Mouse (Mus musculus) CH12.LX (cell line): ENCODE results near the gene Racgap1. TPM values are rescaled to one million over a fixed set of nuclear protein-coding genes. Genes with fewer than 3 reads are reported as not detected.

Experiments
- DNase-seq: peaks from one replicate; pipeline ENCODE4 v3.0.0-alpha.2; 2013; ENCODE audit errors: extremely low read depth
- H3K27ac ChIP-seq: 2 replicates; pipeline ENCODE4 v1.5.1; 2012; ENCODE audit warnings: low read depth, mild to moderate bottlenecking, control low read depth, moderate library complexity; ENCODE audit not compliant: insufficient read depth
- H3K27me3 ChIP-seq: replicated peaks from 2 replicates; pipeline ENCODE3; 2012; ENCODE audit warnings: inconsistent platforms
- H3K36me3 ChIP-seq, 2 experiments: replicated peaks in 1 of 2; 2 replicates each; pipeline versions ENCODE3 to v1.6.1; 2012; ENCODE audit warnings: inconsistent platforms in 1 of 2, low read length in 1 of 2, mild to moderate bottlenecking in 1 of 2, mixed read lengths in 1 of 2, moderate library complexity in 1 of 2; ENCODE audit not compliant: control insufficient read depth in 1 of 2, insufficient read depth in 1 of 2
- H3K4me1 ChIP-seq, 2 experiments: 2 replicates each; pipeline ENCODE4 v1.6.1; 2012; ENCODE audit warnings: inconsistent platforms in 1 of 2, moderate library complexity in 1 of 2; ENCODE audit not compliant: insufficient read depth in 2 of 2, control insufficient read depth in 1 of 2
- H3K4me2 ChIP-seq: 2 replicates; pipeline ENCODE4 v1.6.1; 2012; ENCODE audit warnings: low read depth, mild to moderate bottlenecking, control low read depth; ENCODE audit not compliant: poor library complexity, insufficient read depth, severe bottlenecking
- H3K4me3 ChIP-seq, 3 experiments: fragments of 150-350 bp in 1 of 3; sonication (generic) in 1 of 3; replicated peaks in 1 of 3; 2 replicates each; pipeline versions ENCODE3 to v1.5.1; 2011 to 2012; ENCODE audit warnings: low read depth in 2 of 3, low read length in 2 of 3, mild to moderate bottlenecking in 2 of 3, moderate library complexity in 2 of 3, control low read depth in 1 of 3, improper control_type of control experiment in 1 of 3, inconsistent platforms in 1 of 3, mixed read lengths in 1 of 3; ENCODE audit not compliant: poor library complexity in 1 of 3
- H3K79me2 ChIP-seq: replicated peaks from 2 replicates; pipeline ENCODE4 v1.6.1; 2012; ENCODE audit warnings: mild to moderate bottlenecking, moderate library complexity; ENCODE audit not compliant: control insufficient read depth, poor library complexity, insufficient read depth, severe bottlenecking; ENCODE audit errors: extremely low read depth
- H3K9ac ChIP-seq: 2 replicates; pipeline ENCODE4 v1.6.1; 2012; ENCODE audit warnings: low read depth, mild to moderate bottlenecking, control low read depth, moderate library complexity; ENCODE audit not compliant: insufficient read depth
- H3K9me3 ChIP-seq: replicated peaks from 2 replicates; pipeline ENCODE3; 2012; ENCODE audit warnings: low read length, inconsistent platforms, mixed read lengths
- BHLHE40 ChIP-seq: IDR thresholded peaks from 2 replicates; pipeline ENCODE4 v1.6.1; 2011; ENCODE audit warnings: mild to moderate bottlenecking, low read depth, low read length, improper control_type of control experiment
- CHD1 ChIP-seq: IDR thresholded peaks from 2 replicates; pipeline ENCODE4 v1.6.1; 2012; ENCODE audit warnings: low read depth, low read length, improper control_type of control experiment, inconsistent platforms
- CHD2 ChIP-seq: IDR thresholded peaks from 2 replicates; pipeline ENCODE4 v1.6.1; 2011; ENCODE audit warnings: low read length, improper control_type of control experiment
- CTCF ChIP-seq, 2 experiments: IDR thresholded peaks in 1 of 2; conservative IDR thresholded peaks in 1 of 2; 2 replicates each; pipeline ENCODE4 v1.5.1; 2011 to 2012; ENCODE audit warnings: low read depth in 2 of 2, low read length in 2 of 2, improper control_type of control experiment in 1 of 2, inconsistent platforms in 1 of 2, mild to moderate bottlenecking in 1 of 2, moderate library complexity in 1 of 2
- ELF1 ChIP-seq: IDR thresholded peaks from 2 replicates; pipeline ENCODE4 v1.6.1; 2014; ENCODE audit warnings: low read depth, mild to moderate bottlenecking, inconsistent platforms, low read length, improper control_type of control experiment
- EP300 ChIP-seq: IDR thresholded peaks from 2 replicates; pipeline ENCODE4 v1.6.1; 2011; ENCODE audit warnings: low read length, improper control_type of control experiment
- ETS1 ChIP-seq: conservative IDR thresholded peaks from 2 replicates; pipeline ENCODE4 v1.6.1; 2012; ENCODE audit warnings: low read depth, mild to moderate bottlenecking, inconsistent platforms, low read length, improper control_type of control experiment, moderate library complexity
- GABPA ChIP-seq: IDR thresholded peaks from 2 replicates; pipeline ENCODE4 v1.6.1; 2012; ENCODE audit warnings: low read depth, low read length, improper control_type of control experiment, inconsistent platforms; ENCODE audit not compliant: insufficient replicate concordance
- IRF4 ChIP-seq: IDR thresholded peaks from 2 replicates; pipeline ENCODE4 v1.6.1; 2014; ENCODE audit warnings: low read depth, mild to moderate bottlenecking, inconsistent platforms, low read length, improper control_type of control experiment
- MAX ChIP-seq: IDR thresholded peaks from 2 replicates; pipeline ENCODE4 v1.6.1; 2011; ENCODE audit warnings: low read length, improper control_type of control experiment
- MXI1 ChIP-seq: IDR thresholded peaks from 2 replicates; pipeline ENCODE4 v1.6.1; 2011; ENCODE audit warnings: mild to moderate bottlenecking, low read depth, low read length, improper control_type of control experiment
- MYC ChIP-seq: IDR thresholded peaks from 2 replicates; pipeline ENCODE4 v1.6.1; 2011; ENCODE audit warnings: low read depth, mild to moderate bottlenecking, improper control_type of control experiment, low read length
- NELFE ChIP-seq: IDR thresholded peaks from 2 replicates; pipeline ENCODE4 v1.6.1; 2011; ENCODE audit warnings: low read depth, low read length, improper control_type of control experiment
- NRF1 ChIP-seq: IDR thresholded peaks from 2 replicates; pipeline ENCODE4 v1.6.1; 2014; ENCODE audit warnings: low read depth, mild to moderate bottlenecking, inconsistent platforms, low read length, improper control_type of control experiment, moderate library complexity
- SIN3A ChIP-seq: IDR thresholded peaks from 2 replicates; pipeline ENCODE4 v1.6.1; 2012; ENCODE audit warnings: low read length, improper control_type of control experiment, inconsistent platforms
- SMC3 ChIP-seq: IDR thresholded peaks from 2 replicates; pipeline ENCODE4 v1.6.1; 2011; ENCODE audit warnings: low read depth, low read length, improper control_type of control experiment
- TCF12 ChIP-seq: IDR thresholded peaks from 2 replicates; pipeline ENCODE4 v1.6.1; 2014; ENCODE audit warnings: low read depth, mild to moderate bottlenecking, inconsistent platforms, low read length, improper control_type of control experiment
- UBTF ChIP-seq: IDR thresholded peaks from 2 replicates; pipeline ENCODE4 v1.6.1; 2012; ENCODE audit warnings: low read depth, mild to moderate bottlenecking, inconsistent platforms, low read length, improper control_type of control experiment, moderate library complexity
- USF1 ChIP-seq: IDR thresholded peaks from 2 replicates; pipeline ENCODE4 v1.6.1; 2014; ENCODE audit warnings: low read depth, mild to moderate bottlenecking, inconsistent platforms, low read length, improper control_type of control experiment
- USF2 ChIP-seq: conservative IDR thresholded peaks from 2 replicates; pipeline ENCODE4 v1.6.1; 2011; ENCODE audit warnings: low read depth, low read length, improper control_type of control experiment
- ZC3H11A ChIP-seq: IDR thresholded peaks from 2 replicates; pipeline ENCODE4 v1.6.1; 2012; ENCODE audit warnings: low read depth, mild to moderate bottlenecking, inconsistent platforms, low read length, improper control_type of control experiment
- ZKSCAN1 ChIP-seq: IDR thresholded peaks from 2 replicates; pipeline ENCODE4 v1.6.1; 2012; ENCODE audit warnings: low read depth, inconsistent platforms, low read length, improper control_type of control experiment, borderline replicate concordance
- ZNF384 ChIP-seq: IDR thresholded peaks from 2 replicates; pipeline ENCODE4 v1.6.1; 2012; ENCODE audit warnings: low read depth, low read length, improper control_type of control experiment, inconsistent platforms
- dilution Hi-C: fragments of 300-500 bp; cut with MboI; formaldehyde crosslinking; loops from 2 replicates; pipeline ENCODE4 v1.14.3; 2020; ENCODE audit warnings: low sequenced_read_pairs; ENCODE audit not compliant: extremely low pct_unique_long_range_greater_than_20kb, extremely low pct_ligation_motif_present
- in situ Hi-C: fragments of 300-500 bp; cut with MboI; formaldehyde crosslinking; loops from 3 replicates; pipeline ENCODE4 v1.14.3; 2019; ENCODE audit warnings: low sequenced_read_pairs, low pct_ligation_motif_present, low pct_unique_long_range_greater_than_20kb, mixed read lengths
- polyA plus RNA-seq: library from polyadenylated mRNA; unstranded; fragments of >175 nt; gene quantifications from 2 replicates; pipeline ENCODE4 v1.2.1, GENCODE M21; 2012; ENCODE audit warnings: low read depth; ENCODE audit not compliant: insufficient read length
- total RNA-seq, 2 experiments: library from RNA; depleted of rRNA; stranded (reverse); fragments of 300-350 nt in 1 of 2; fragments of >200 nt in 1 of 2; gene quantifications; 2 replicates each; pipeline ENCODE4 v1.2.3; 2012 to 2014

Racgap1 gene
- total and polyA plus RNA-seq, 3 experiments = 97.9 to 131 (median 130) TPM

DNA sequence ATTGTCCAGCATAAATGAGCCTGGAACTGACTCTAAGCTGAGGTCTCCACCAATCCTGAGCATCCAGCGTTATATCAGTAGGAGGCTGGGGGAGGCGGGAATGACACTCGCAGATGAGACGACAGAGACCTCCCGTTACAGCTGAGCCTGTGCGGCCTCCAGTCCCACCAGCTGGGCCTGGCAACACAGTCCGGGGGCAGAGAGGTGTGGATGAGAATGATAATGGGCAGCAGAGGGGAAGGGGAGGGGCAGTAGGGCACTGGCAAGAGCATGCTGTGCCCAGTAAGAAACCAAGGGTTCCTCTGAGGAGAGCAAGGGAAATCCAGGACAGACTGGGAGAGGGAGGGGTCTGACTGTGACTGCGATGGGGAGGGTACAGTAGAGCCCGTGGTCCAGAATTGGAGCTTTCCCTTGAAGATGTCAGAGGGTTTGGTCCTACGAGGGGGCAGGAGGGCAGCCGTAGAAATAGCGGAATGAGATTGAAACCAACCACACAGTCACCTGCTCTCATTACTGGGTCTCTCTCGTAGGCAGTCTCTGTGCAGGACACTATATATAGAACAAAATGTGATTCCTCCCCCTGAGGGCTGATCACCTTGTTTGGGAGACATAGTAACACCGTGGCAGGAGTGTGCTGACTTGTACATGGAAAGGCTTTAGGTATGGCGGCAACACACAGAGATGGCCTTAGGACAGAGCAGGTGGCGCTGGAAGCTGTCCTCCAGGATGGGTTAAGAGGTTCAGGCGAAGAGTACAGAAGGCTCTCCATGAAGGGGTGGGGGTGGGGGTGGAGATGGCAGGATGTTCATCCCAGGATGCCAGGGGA is 52.0 kb downstream of the Racgap1 start:
- H3K27me3 ChIP-seq = peaks cover 85% of the 10 kb centered on the region
- no peaks in the 10 kb centered on the region for H3K79me2 ChIP-seq
- DNase-seq = no peak
- H3K4me2 ChIP-seq = no peak overlapping the region
- no peaks in the 10 kb centered on the region for H3K36me3 ChIP-seq
- no peak for TF ChIP-seq MYC
- no peak for TF ChIP-seq USF1
- no peak for TF ChIP-seq ELF1
- TF ChIP-seq CTCF (conservative IDR thresholded peaks at IDR 0.05 in 1 of 2, IDR thresholded peaks at IDR 0.05 in 1 of 2; ENCODE audit: low read depth in 2 of 2, low read length in 2 of 2) = no peak
- no peak for TF ChIP-seq ZKSCAN1
- TF ChIP-seq IRF4 = no peak
- TF ChIP-seq GABPA = no peak
- TF ChIP-seq MAX = no peak
- no peak for TF ChIP-seq BHLHE40
- TF ChIP-seq CHD2 = no peak
- no peak for TF ChIP-seq USF2
- H3K9me3 ChIP-seq = no peaks in the 10 kb centered on the region
- in situ Hi-C loops = loop anchor here (5.0 to 10.0 kb wide), 3 partner anchors 68 to 295 kb away; no protein-coding TSS in a partner anchor
- H3K4me3 ChIP-seq = no peak overlapping the region
- H3K9ac ChIP-seq = no peak overlapping the region
- dilution Hi-C loops = no loop called here
- no peak overlapping the region for H3K27ac ChIP-seq
- peaks cover 0 to 11% of the 10 kb centered on the region in 2 experiments; a peak in 2 of 4 replicates for H3K4me1 ChIP-seq

GRCm38 (mm10) chr15:99597596-99597995 is 53.9 kb downstream of the Racgap1 start:
- Histone ChIP-seq H3K9me3 (no peaks in the 10 kb centered on the region), H3K27ac (no peak overlapping the region), H3K4me3 (no peak overlapping the region), H3K36me3 (no peaks in the 10 kb centered on the region), H3K27me3 (peaks cover 86% of the 10 kb centered on the region), H3K4me2 (no peak overlapping the region), H3K79me2 (no peaks in the 10 kb centered on the region), H3K4me1 (peaks cover 0 to 14% of the 10 kb centered on the region in 2 experiments; a peak in 2 of 4 replicates), H3K9ac (no peak overlapping the region)
- dilution Hi-C loops (no loop called here), in situ Hi-C loops (loop anchor here (5.0 kb wide), 2 partner anchors 70 to 100 kb away; no protein-coding TSS in a partner anchor)
- no peak for DNase-seq
- TF ChIP-seq TCF12 = no peak
- TF ChIP-seq NRF1 = no peak
- no peak for TF ChIP-seq SIN3A
- TF ChIP-seq MXI1 = no peak
- no peak for TF ChIP-seq CTCF (conservative IDR thresholded peaks at IDR 0.05 in 1 of 2, IDR thresholded peaks at IDR 0.05 in 1 of 2; ENCODE audit: low read depth in 2 of 2, low read length in 2 of 2)
- no peak for TF ChIP-seq BHLHE40
- no peak for TF ChIP-seq MAX
- no peak for TF ChIP-seq CHD1
- no peak for TF ChIP-seq ELF1
- TF ChIP-seq ZNF384 = no peak
- no peak for TF ChIP-seq SMC3
- no peak for TF ChIP-seq ETS1
- no peak for TF ChIP-seq EP300
- TF ChIP-seq USF2 = no peak
- no peak for TF ChIP-seq GABPA
- TF ChIP-seq ZC3H11A = no peak
- no peak for TF ChIP-seq UBTF
- no peak for TF ChIP-seq NELFE
- TF ChIP-seq ZKSCAN1 = no peak
